Mouse (Mus musculus): ENCODE data around the gene Slc16a7.
A peak's percentile ranks its signal among the peaks of the same experiment; 100 is the strongest.

The Slc16a7 gene

GRCm38 (mm10) chr10:125388876-125389786 lies at the start of gene Slc16a7:
TSS of gene Slc16a7 (minus strand) at chr10:125389465.
- DNase-seq = peak; percentile 95

GRCm38 (mm10) chr10:125418795-125419194 lies 29.5 kb upstream of the Slc16a7 start:
- DNase-seq = no peak

- no peak for DNase-seq
Observed at GRCm38 (mm10) chr10:125399796-125400195, 10.5 kb upstream of the Slc16a7 start.

GRCm38 (mm10) chr10:125390011-125390410 lies 746 bp upstream of the Slc16a7 start:
- DNase-seq = no peak

GRCm38 (mm10) chr10:125388481-125388875 lies 787 bp downstream of the Slc16a7 start:
- DNase-seq = peak; percentile 68

GRCm38 (mm10) chr10:125387782-125388415 lies 1.4 kb downstream of the Slc16a7 start:
- peak; percentile 29 for DNase-seq

- no peak for DNase-seq
Observed at GRCm38 (mm10) chr10:125375526-125375925, 13.7 kb downstream of the Slc16a7 start.

GRCm38 (mm10) chr10:125372666-125373065 lies 16.6 kb downstream of the Slc16a7 start:
- no peak for DNase-seq

GRCm38 (mm10) chr10:125371451-125371850 lies 17.8 kb downstream of the Slc16a7 start:
- no peak for DNase-seq

- DNase-seq = no peak
Observed at GRCm38 (mm10) chr10:125370037-125370610, 19.1 kb downstream of the Slc16a7 start.

- no peak for DNase-seq
Observed at GRCm38 (mm10) chr10:125358479-125358878, 30.8 kb downstream of the Slc16a7 start.

- no peak for DNase-seq
Observed at GRCm38 (mm10) chr10:125352805-125353204, 36.5 kb downstream of the Slc16a7 start.

- no peak for DNase-seq
Observed at GRCm38 (mm10) chr10:125348171-125348570, 41.1 kb downstream of the Slc16a7 start.

- no peak for DNase-seq
Observed at GRCm38 (mm10) chr10:125347149-125347548, 42.1 kb downstream of the Slc16a7 start.

- no peak for DNase-seq
Observed at GRCm38 (mm10) chr10:125346364-125346763, 42.9 kb downstream of the Slc16a7 start.

GRCm38 (mm10) chr10:125345583-125345982 lies 43.7 kb downstream of the Slc16a7 start:
- DNase-seq = no peak

GRCm38 (mm10) chr10:125342204-125342603 lies 47.1 kb downstream of the Slc16a7 start:
- no peak for DNase-seq

GRCm38 (mm10) chr10:125333799-125334198 lies 55.5 kb downstream of the Slc16a7 start:
- DNase-seq = no peak

GRCm38 (mm10) chr10:125331334-125331733 lies 57.9 kb downstream of the Slc16a7 start:
- DNase-seq = no peak

GRCm38 (mm10) chr10:125328331-125329063 lies 60.8 kb downstream of the Slc16a7 start:
- no peak for DNase-seq

- DNase-seq = no peak
Observed at GRCm38 (mm10) chr10:125324871-125325565, 64.2 kb downstream of the Slc16a7 start.

- no peak for DNase-seq
Observed at GRCm38 (mm10) chr10:125324149-125324834, 65.0 kb downstream of the Slc16a7 start.

Data from cerebellum, adult 9-10 months (tissue).